Mouse (Mus musculus): ENCODE results near the gene Pik3r4.

Gene Pik3r4

DNA sequence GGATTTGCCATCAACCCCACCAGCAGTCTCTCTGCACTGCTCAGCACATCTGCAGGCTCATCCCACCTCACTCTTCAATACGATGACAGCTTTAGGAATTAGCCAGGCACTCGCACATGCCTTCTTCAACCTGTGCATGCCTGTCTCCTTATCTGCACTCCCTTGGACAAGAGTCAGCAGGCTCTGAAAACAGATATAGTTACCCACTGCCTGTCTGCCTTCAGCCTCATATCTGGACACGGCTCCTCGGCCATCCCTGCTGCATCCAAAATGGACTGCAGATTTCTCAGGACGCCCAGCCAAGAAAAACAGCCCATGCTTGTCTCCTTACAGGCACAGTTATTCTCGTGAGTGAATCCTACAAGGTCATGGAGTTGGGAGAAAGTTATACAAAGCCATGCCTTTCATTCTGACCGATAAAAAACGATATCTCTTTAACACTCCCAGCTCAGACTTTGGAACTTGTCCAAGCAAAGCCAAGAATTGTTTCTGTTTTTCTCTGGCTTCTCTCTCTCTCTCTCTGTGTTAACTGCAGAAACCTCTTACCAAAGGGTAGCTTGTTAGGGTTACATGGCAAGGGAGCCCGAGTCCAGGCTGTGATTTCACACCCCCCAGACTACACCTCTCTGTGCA lies 55.1 kb downstream of the Pik3r4 start:
- peak; percentile 79 for DNase-seq (ENCODE audit: low spot score)

DNA sequence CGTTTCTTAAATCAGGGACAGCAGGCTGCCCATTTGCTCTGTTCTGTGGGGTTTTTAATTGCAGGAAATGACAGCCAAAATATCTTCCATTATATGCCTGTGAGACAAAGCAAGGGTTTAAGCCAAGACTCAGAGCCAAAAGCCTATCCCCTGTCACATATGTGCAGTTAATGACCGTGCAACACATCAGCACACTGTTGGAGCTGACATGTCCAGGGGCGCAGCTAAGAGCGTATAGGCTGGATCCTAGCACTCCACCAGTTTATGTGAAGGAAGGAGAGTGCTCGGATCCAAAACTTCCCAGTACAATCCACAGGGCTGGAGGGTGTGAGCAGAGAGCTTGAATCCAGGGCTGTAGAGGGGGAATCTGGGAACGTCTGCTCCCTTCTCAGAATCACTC lies 57.9 kb downstream of the Pik3r4 start:
- DNase-seq (ENCODE audit: low spot score): no peak

GRCm38 (mm10) chr9:105701966-105702365 lies 59.2 kb downstream of the Pik3r4 start:
- no peak for DNase-seq (ENCODE audit: low spot score)

DNA sequence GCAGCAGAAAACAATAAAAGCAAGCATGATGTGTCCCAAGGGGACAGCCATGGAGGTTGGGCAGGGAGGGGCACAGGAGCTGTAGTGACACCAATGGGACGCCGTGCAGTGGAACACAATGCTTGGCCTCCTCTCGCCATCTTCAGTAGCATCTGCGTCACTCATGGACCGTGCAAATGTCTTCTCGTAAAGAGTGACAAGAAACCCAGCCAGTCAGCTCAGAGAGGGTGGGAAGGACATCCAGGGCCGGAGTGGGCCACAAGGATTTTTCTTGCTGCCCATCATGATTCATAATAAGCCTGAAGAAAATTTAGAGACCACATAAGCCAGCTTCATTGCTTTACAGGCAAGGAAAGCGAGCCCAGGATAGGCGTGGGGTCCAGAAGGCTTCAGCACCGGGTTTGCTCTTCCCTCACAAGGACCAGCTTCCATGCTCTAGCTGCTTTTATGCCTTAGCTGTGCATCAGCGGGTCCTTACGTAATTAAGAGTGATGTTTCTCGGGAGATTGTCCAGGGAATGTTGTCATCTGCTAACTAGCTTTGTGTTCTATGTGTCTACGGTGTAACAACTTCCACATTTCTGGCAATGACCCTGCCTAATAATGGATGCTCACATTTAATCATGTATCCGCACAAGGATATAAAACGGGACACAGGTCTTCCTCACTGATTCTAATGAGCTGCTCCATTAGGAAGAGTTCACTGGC lies 61.6 kb downstream of the Pik3r4 start:
- DNase-seq (ENCODE audit: low spot score): no peak

DNA sequence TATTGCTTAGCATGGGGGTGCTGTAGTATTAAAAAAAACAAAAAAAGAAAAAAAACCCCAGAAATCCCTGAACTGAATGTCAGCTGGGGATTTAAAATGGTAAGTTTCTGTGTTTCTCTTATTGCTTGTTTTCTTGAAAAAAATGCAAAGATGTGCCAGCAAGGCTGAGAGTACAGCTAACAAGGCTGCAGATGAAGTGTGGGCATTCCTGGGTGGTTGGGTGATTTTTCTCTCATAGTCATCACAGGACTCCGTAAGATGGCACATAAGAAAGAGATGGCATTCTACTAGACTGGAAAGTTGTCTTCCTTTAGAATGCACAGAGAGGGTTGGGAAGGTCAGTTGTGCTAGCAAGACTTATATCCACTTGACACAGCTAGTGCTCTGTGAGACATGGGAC lies 62.2 kb downstream of the Pik3r4 start:
- DNase-seq (ENCODE audit: low spot score): no peak

DNA sequence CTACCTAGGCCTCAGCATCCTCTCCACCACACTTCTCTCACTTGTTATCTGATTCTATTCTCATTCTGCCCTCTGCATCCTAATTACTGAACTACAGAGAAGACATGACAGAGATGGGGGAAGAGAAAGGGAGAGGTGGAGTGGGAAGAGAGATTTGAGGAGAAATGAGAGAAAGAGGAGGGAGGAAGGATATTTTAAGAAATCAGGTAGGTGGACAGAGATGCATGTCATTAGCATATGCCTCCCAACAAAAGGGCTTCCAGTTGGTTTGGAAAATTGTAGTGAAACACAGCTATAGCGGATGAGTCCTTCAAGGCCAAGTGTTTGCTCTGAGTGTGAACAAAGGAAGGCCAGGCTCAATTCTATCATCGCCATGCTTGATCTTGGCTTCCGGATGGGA lies 69.3 kb downstream of the Pik3r4 start:
- DNase-seq (ENCODE audit: low spot score): no peak

DNA sequence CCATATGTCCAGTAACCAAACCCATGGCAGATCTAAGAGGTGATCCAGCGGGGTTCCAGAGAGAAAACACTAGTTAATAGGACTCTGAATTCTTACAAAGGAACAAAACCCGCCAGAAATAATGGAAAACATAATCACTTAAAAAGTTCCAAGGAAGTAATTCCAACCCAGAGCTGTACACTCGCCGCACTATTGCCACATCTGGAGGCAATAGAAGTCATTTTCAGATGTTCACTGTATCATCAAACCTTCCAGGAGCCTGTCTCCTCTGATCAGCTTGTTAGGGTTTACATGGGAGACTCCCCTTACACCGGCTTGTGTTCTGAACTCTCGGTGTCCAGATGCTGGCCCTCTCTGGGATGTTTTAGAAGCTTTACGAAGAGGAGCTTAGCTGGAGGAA lies 76.6 kb downstream of the Pik3r4 start:
- DNase-seq (ENCODE audit: low spot score): no peak

DNA sequence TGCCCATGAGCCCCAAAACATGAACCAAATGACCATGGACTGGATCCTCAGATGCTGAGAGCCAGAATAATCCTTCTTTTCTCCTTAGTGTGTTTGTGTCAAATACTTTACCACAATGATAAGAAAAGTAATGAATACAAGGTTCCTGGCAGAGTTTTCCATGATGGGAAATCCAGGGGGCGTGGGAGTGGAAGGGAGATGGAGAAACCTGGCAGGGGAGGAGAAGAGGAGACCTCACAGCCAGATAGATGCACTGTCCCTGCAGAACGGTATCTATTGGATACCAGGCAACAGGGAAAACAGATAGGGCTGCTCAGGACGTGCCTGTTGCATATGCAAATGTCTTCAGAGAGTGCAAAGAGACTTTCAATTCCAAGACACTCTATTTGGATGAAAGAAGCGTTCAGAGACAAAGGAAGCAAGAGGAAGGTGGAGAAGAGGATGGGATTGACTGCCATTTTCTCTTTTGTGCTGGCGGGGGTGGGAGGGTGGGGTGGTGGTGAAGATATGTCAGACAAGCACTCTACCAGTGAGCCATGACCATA lies 77.1 kb downstream of the Pik3r4 start:
- peak; percentile 75 for DNase-seq (ENCODE audit: low spot score)

DNA sequence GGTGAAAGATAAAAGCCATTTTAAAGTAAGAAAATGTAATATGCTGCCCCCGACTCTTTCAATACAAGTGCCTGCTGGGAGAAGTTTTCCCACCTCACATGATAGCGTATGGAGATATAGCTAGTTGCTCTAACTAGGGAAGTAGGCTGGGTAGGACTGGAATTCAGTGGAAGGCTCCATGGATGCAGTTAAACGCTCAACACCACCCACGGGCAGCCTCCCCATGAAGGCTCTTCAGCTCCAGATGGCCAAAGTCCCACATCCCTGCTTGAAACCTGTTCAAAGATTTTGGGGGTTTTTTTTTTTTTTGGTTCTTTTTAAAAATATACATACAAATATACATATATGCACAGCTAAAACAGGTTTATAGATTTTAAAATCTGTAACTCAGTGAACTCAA lies 77.7 kb downstream of the Pik3r4 start:
- DNase-seq (ENCODE audit: low spot score): no peak

DNA sequence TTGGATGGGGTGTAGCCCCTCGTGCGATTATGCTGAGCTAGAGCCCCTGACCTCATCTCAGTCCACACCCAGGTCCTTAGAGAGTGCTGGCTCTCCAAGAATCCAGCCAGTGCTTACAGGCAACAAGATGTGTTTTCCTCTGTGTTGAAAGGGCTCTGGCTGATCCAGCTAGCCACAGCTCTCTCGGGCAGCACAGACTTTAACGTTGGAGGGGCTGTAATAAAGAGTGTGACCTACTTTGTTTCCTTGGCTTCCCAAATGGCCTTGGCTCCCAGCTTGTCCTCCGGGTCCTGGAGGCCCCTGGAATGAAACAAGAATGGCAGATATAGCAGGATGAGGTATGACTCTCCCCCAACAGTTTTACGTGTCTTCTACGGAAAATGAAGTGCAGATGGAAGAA lies 89.2 kb downstream of the Pik3r4 start:
- no peak for DNase-seq (ENCODE audit: low spot score)

DNA sequence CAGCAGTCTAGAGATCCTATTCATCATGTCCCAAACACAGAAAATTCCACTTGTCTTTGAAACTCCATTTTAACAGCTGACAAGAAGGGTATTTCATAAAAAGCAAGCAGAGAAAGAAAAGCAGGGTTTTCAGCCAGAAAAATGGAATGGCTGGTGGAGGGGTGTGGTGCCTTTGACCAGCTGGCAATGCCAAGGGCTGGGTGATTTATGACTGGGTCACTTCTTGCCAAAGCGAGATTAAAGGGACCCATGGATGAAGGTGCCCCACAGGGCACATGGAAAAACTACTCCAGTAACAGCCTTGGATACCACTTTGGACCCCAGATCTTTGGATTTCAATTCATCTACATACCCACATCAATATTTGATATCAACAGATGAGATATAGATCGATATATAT lies 91.9 kb downstream of the Pik3r4 start:
- DNase-seq (ENCODE audit: low spot score): no peak

- no peak for DNase-seq (ENCODE audit: low spot score)
Measured at GRCm38 (mm10) chr9:105735195-105735594, 92.4 kb downstream of the Pik3r4 start.
